Mouse (Mus musculus) heart, postnatal 0 days (tissue): Measurements from ENCODE around the gene Ppp5c. TPM values are rescaled to one million over a fixed set of nuclear protein-coding genes. Genes with fewer than 3 reads are reported as not detected.

Source experiments
- ATAC-seq: fragments of 200-750 bp; cut with Nextera tagmentation; 2 replicates; pipeline ENCODE4 v1.8.0; 2017; ENCODE audit warnings: low read depth, moderate number of reproducible peaks, moderate library complexity; ENCODE audit not compliant: insufficient read depth
- DNase-seq: peaks from one replicate; pipeline ENCODE4 v3.0.0-alpha.2; 2016; ENCODE audit warnings: low spot score
- H3K27ac ChIP-seq: fragments of 300-500 bp; sonication (generic); 2 replicates; pipeline ENCODE4 v1.5.1; 2014; ENCODE audit warnings: low read depth, mild to moderate bottlenecking
- H3K27me3 ChIP-seq: fragments of 300-500 bp; sonication (generic); 2 replicates; pipeline ENCODE4 v1.6.1; 2014; ENCODE audit warnings: low read length, mixed read lengths; ENCODE audit not compliant: control insufficient read depth, insufficient read depth
- H3K36me3 ChIP-seq: fragments of 300-500 bp; sonication (generic); replicated peaks from 2 replicates; pipeline ENCODE4 v1.6.1; 2014; ENCODE audit warnings: low read length, mixed read lengths; ENCODE audit not compliant: control insufficient read depth, insufficient read depth
- H3K4me1 ChIP-seq: fragments of 300-500 bp; sonication (generic); 2 replicates; pipeline ENCODE4 v1.6.1; 2014; ENCODE audit warnings: antibody characterized with exemption; ENCODE audit not compliant: control insufficient read depth, insufficient read depth
- H3K4me2 ChIP-seq: fragments of 300-500 bp; sonication (generic); 2 replicates; pipeline ENCODE4 v1.6.1; 2014; ENCODE audit warnings: low read depth, mild to moderate bottlenecking, low read length, moderate library complexity
- H3K4me3 ChIP-seq: fragments of 300-500 bp; sonication (generic); 2 replicates; pipeline ENCODE4 v1.5.1; 2014; ENCODE audit warnings: low read depth, low read length
- H3K9ac ChIP-seq: fragments of 300-500 bp; sonication (generic); replicated peaks from 2 replicates; pipeline ENCODE4 v1.6.1; 2014; ENCODE audit warnings: low read depth, low read length, mixed read lengths
- H3K9me3 ChIP-seq: fragments of 300-500 bp; sonication (generic); replicated peaks from 2 replicates; pipeline ENCODE4 v1.6.1; 2016; ENCODE audit warnings: low read length; ENCODE audit not compliant: control insufficient read depth
- CTCF ChIP-seq: IDR thresholded peaks from 2 replicates; pipeline ENCODE4 v1.5.1; 2016; ENCODE audit warnings: antibody characterized with exemption, control low read depth, low read depth
- EP300 ChIP-seq: IDR thresholded peaks from 2 replicates; pipeline ENCODE4 v1.6.1; 2016; ENCODE audit warnings: antibody characterized with exemption, low read depth
- WGBS: fragments of 180-500 bp; shearing (Covaris S2); extraction: QIAGEN DNeasy Blood & Tissue Kit; methylation state at CpG from one replicate; pipeline ENCODE4 v1.1.7; 2014; 5-methylcytosine and 5-hydroxymethylcytosine counted together
- polyA plus RNA-seq: library from polyadenylated mRNA; unstranded; fragments of >200 nt; fragmentation: Nextera tagmentation; extraction: Ambion mirVana; gene quantifications from 2 replicates; pipeline ENCODE4 v1.2.1, GENCODE M21; 2015
- total RNA-seq: library from RNA; depleted of rRNA; stranded (reverse); fragments of >200 nt; gene quantifications from 2 replicates; pipeline ENCODE4 v1.2.3, GENCODE M21; 2014; ENCODE audit warnings: low replicate concordance; rRNA removed

Gene Ppp5c
- total and polyA plus RNA-seq, 2 experiments from 2014 or later, result 55.0 to 88.5 TPM

DNA sequence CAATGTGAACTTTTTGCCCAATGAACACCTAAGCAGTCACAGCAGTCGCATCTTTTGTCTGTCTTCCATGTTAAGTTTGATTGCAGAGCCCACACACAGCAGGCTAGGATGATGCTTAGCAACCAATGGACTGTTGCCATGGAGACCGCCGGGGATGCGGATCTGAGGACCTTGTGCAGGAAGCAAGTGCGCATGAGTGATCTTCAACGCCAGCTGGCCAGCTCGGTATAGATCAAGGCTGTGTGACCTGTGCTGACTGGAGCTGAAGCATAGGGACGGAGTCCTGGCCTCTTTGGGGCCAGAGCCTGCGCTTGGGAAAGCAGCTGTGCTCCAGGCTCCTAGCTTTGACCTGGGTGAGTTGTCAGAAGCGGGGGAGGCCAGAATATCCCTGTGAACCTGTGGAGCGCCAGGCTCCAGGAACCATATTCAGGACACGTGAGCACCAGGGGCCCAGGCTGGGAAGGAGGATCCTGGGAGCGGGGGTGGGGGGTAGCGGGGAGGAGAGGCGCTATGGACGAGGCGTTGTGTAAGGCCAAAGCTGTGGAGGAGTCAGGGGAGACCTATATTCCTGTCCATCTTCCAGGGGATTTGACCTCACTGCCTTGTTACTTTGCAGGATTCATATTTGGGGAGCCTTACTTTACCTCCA lies 68.1 kb downstream of the Ppp5c start, which contains the start of gene Pnmal1:
Gene Pnmal1 (plus strand): TSS at position 141 of the 649 bp plus-strand sequence.
- Histone ChIP-seq H3K9ac (no peak within 1 kb of the TSS), H3K4me2 (no peak within 1 kb of the TSS), H3K4me1 (no peaks in the 10 kb centered on the region), H3K27me3 (0 out of 2 replicates have a peak, but pooled peaks cover 9% of the 10 kb centered on the region), H3K9me3 (no peaks in the 10 kb centered on the region), H3K4me3 (no peak within 1 kb of the TSS), H3K27ac (no peak within 1 kb of the TSS), H3K36me3 (no peaks in the 10 kb centered on the region)
- no peak for TF ChIP-seq CTCF
- TF ChIP-seq EP300, result no peak
- no peak for DNase-seq
- ATAC-seq, result no peak
- WGBS, result 31% methylated on average over 17 of the region's 17 CpGs

DNA sequence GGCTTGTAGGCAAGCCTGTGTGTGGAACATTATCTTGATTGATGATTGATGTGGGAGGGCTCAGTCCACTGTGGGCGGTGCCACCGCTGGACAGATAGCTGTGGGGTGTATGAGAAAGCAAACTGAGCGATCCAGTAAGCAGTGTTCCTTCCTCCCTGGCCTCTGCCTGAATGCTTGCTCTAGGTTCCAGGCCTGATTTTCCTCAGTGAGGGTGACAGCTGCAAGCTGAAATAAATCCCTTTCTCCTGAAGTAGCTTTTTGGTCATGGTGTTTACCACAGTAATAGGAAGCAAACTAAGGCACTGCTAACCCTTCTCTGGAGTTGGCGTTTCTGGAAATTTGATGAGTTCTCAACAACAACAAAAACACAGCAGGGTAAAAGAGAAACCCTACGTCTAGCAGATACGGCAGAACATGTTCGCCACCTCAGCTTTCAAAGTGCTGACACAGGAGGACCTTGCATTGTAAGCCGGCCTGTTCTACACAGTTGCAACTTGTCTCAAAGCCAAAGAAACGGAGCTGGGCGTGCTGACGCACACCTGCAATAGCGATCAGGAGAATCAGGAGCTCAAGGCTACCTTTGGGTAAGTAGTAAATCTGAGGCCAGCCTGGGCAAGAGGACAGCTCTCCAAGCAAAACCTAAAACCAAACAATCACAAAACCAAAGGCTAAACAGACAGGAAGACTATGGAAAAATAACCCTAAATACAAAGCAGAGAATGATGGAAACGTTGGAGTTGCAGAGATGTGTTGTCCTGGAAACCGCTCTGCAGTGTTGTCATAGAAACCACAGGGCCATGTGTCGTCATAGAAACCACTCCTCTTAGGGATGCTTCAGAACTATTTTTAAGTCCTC lies 71.1 kb downstream of the Ppp5c start:
- Histone ChIP-seq H3K4me1 (no peaks in the 10 kb centered on the region), H3K4me3 (no peak overlapping the region), H3K27ac (no peak overlapping the region), H3K27me3 (0 out of 2 replicates have a peak, but pooled peaks cover 9% of the 10 kb centered on the region), H3K9ac (no peak overlapping the region), H3K36me3 (no peaks in the 10 kb centered on the region), H3K4me2 (no peak overlapping the region), H3K9me3 (no peaks in the 10 kb centered on the region)
- 73% methylated on average over 15 of the region's 15 CpGs for WGBS
- DNase-seq, result no peak
- TF ChIP-seq EP300 (no peak), CTCF (no peak)
- no peak for ATAC-seq

DNA sequence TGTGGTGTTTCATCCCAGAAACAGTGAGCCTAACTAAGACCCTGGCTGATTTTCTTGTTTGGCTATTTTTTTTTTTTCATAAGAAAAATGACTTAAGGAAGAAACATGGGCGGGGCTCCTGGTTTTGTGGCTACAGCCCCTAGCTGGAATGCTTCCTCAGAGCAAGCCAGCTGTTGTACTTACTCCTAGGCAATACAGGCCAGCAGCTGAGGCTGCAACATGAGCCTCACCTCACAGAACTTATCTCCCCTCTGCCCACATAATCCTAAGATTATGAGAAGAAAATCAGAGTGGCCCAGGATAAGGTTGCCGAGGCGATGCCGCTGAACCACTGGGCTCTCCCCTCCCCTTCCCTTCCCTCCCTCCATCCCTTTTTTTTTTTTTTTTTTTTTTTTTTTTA lies 72.0 kb downstream of the Ppp5c start:
- 61% methylated on average over 4 of the region's 4 CpGs for WGBS
- Histone ChIP-seq H3K4me3 (no peak overlapping the region), H3K9ac (no peak overlapping the region), H3K27ac (no peak overlapping the region), H3K27me3 (0 out of 2 replicates have a peak, but pooled peaks cover 5% of the 10 kb centered on the region), H3K9me3 (no peaks in the 10 kb centered on the region), H3K4me1 (no peaks in the 10 kb centered on the region), H3K4me2 (no peak overlapping the region), H3K36me3 (no peaks in the 10 kb centered on the region)
- TF ChIP-seq CTCF, result no peak
- no peak for TF ChIP-seq EP300
- DNase-seq (no peak), ATAC-seq (no peak)

Other genes with a start within 250 kb of the Ppp5c start
- gene Slc1a5, start 246.6 kb downstream of the Ppp5c start, total RNA-seq, result 55.8 and 81.4 TPM in 2 replicates
- gene Slc1a5, start 246.6 kb downstream of the Ppp5c start, polyA plus RNA-seq, result 27.1 and 28.1 TPM in 2 replicates
- 128 and 148 TPM in 2 replicates for gene Strn4, start 212.0 kb downstream of the Ppp5c start, total RNA-seq
- 55.5 and 61.1 TPM in 2 replicates for gene Strn4, start 212.0 kb downstream of the Ppp5c start, polyA plus RNA-seq
- gene Fkrp, start 211.2 kb downstream of the Ppp5c start, total RNA-seq, result 40.4 and 54.2 TPM in 2 replicates
- gene Fkrp, start 211.2 kb downstream of the Ppp5c start, polyA plus RNA-seq, result 28.0 and 28.9 TPM in 2 replicates
- gene Prkd2, start 185.0 kb downstream of the Ppp5c start, total RNA-seq, result 10.6 and 13.4 TPM in 2 replicates
- gene Prkd2, start 185.0 kb downstream of the Ppp5c start, polyA plus RNA-seq, result 8.3 and 8.8 TPM in 2 replicates
- 63.9 and 69.6 TPM in 2 replicates for gene Dact3, start 152.6 kb downstream of the Ppp5c start, total RNA-seq
- gene Dact3, start 152.6 kb downstream of the Ppp5c start, polyA plus RNA-seq, result 3.8 TPM in 2 replicates
- gene Gng8, start 136.1 kb downstream of the Ppp5c start, total RNA-seq, result 0.27 and 4.0 TPM in 2 replicates
- 1.7 and 2.5 TPM in 2 replicates for gene Gng8, start 136.1 kb downstream of the Ppp5c start, polyA plus RNA-seq
- 0.58 and 2.3 TPM in 2 replicates for gene Ptgir, start 121.4 kb downstream of the Ppp5c start, total RNA-seq
- gene Ptgir, start 121.4 kb downstream of the Ppp5c start, polyA plus RNA-seq, result 1.1 and 1.2 TPM in 2 replicates
- 342 and 417 TPM in 2 replicates for gene Calm3, start 103.8 kb downstream of the Ppp5c start, total RNA-seq
- 101 and 107 TPM in 2 replicates for gene Calm3, start 103.8 kb downstream of the Ppp5c start, polyA plus RNA-seq
- 2.9 and 4.0 TPM in 2 replicates for gene Pnmal2, start 83.2 kb downstream of the Ppp5c start, total RNA-seq
- gene Pnmal2, start 83.2 kb downstream of the Ppp5c start, polyA plus RNA-seq, result 3.0 and 3.4 TPM in 2 replicates
- gene Pnmal1, start 68.2 kb downstream of the Ppp5c start, total RNA-seq, result 0.08 TPM in 1 of 2 replicates, not detected in the other
- 0.04 TPM in 2 replicates for gene Pnmal1, start 68.2 kb downstream of the Ppp5c start, polyA plus RNA-seq
- gene Gm42372, start 44.8 kb downstream of the Ppp5c start, total RNA-seq, result not detected in 2 replicates
- not detected in 2 replicates for gene Gm42372, start 44.8 kb downstream of the Ppp5c start, polyA plus RNA-seq
- gene Ccdc8, start 35.2 kb downstream of the Ppp5c start, total RNA-seq, result 30.8 and 31.2 TPM in 2 replicates
- 10.0 and 11.7 TPM in 2 replicates for gene Ccdc8, start 35.2 kb downstream of the Ppp5c start, polyA plus RNA-seq
- gene Hif3a, start 34.5 kb upstream of the Ppp5c start, total RNA-seq, result 29.7 and 35.5 TPM in 2 replicates
- 4.2 and 6.2 TPM in 2 replicates for gene Hif3a, start 34.5 kb upstream of the Ppp5c start, polyA plus RNA-seq
- 0.08 TPM in 1 of 2 replicates, not detected in the other for gene Psg16, start 46.1 kb upstream of the Ppp5c start, total RNA-seq
- gene Psg16, start 46.1 kb upstream of the Ppp5c start, polyA plus RNA-seq, result 0.07 and 0.12 TPM in 2 replicates
- gene Ceacam3, start 122.4 kb upstream of the Ppp5c start, total RNA-seq, result not detected in 2 replicates
- not detected in 2 replicates for gene Ceacam3, start 122.4 kb upstream of the Ppp5c start, polyA plus RNA-seq
- gene Psg29, start 175.6 kb upstream of the Ppp5c start, total RNA-seq, result not detected in 2 replicates
- not detected in 2 replicates for gene Psg29, start 175.6 kb upstream of the Ppp5c start, polyA plus RNA-seq